Mouse (Mus musculus): ENCODE results near the gene B3galnt2.

DNA sequence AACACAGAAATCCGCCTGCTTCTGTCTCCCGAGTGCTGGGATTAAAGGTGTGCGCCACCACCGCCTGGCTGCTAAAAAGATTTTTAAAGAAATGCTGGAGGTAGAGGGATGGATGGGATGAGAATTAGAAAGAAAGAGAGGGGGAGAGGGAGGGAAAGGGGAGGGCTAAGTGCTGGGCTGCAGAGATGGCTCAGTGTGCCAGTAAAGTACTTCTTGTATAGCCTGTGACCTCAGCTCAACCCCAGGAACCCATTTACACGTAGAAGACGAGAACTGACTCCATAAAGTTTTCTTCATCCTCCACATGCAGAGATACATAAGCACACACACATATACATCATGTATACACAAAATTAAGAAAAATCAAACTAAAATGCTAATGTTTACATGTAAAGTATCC is 71.3 kb downstream of the B3galnt2 start:
- no peak for TF ChIP-seq CTCF (IDR thresholded peaks at IDR 0.05; ENCODE audit: low read depth, low read length)
- no peak for TF ChIP-seq POLR2A (IDR thresholded peaks at IDR 0.05; ENCODE audit: extremely low read depth, insufficient read depth, low read length)
